Mouse (Mus musculus): Measurements from ENCODE around the gene Ptprk. TPM values are rescaled to one million over a fixed set of nuclear protein-coding genes. Genes with fewer than 3 reads are reported as not detected.

Ptprk gene
- polyA plus RNA-seq, 1 experiment from 2014 or later, result 29.7 TPM

DNA sequence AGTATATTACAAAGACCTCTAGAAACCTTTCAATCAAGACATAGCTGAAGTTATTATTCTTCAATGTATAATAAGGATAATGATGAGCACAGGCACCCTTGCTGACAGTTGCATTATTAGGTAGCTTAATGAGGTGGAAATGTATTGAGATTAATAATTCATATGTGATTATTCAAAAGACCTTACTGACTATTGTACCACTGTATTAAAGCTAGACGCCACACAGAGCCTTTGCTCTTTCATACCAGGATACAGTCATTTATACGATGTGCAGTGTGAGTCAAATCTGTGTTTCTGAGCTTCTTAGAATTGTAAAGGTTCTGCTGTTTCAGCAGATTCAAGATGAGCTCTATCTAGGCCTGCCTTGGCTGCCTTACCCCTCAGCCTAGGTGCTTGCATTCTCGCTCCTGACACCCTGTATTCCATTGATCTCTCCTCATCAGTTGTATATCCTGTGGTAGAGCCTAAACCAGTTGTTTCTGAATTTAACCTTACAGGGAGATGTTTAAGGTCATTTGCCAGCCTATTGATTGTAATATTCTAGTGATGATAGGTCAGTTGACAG lies 489.6 kb downstream of the Ptprk start:
- Histone ChIP-seq H3K4me2 (ENCODE audit: low read depth, low read length, severe bottlenecking) (no peak overlapping the region), H3K9ac (ENCODE audit: low read length) (no peak overlapping the region), H3K9me3 (ENCODE audit: control insufficient read depth, low read length) (no peaks in the 10 kb centered on the region), H3K27me3 (ENCODE audit: control insufficient read depth, insufficient read depth, low read length) (no peaks in the 10 kb centered on the region), H3K27ac (ENCODE audit: low read depth, low read length) (no peak overlapping the region), H3K4me1 (replicated peaks; ENCODE audit: control insufficient read depth, insufficient read depth, low read length) (no peaks in the 10 kb centered on the region), H3K36me3 (ENCODE audit: control insufficient read depth, insufficient read depth, low read length) (no peaks in the 10 kb centered on the region), H3K4me3 (ENCODE audit: low read depth, low read length) (no peak overlapping the region)
- 79% methylated on average over 3 of the region's 3 CpGs for WGBS
- ATAC-seq (replicated peaks; ENCODE audit: low FRiP score) (no peak), DNase-seq (ENCODE audit: low spot score) (no peak)

DNA sequence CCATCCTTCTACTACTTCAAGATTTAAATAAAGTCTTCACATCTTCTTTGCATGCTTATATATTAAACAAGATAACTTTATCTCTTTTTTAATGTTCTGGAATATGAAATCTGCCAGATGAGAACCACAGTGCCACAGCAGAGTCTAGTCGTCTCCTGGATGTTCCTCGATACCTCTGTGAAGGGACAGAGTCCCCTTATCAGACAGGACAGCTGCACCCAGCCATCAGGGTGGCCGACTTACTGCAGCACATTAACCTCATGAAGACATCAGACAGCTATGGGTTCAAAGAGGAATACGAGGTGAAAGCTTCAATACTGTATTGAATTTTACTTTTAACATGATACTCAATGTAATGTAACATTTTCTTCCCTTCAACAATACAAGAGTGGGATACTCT lies 491.8 kb downstream of the Ptprk start:
- no peak overlapping the region for H3K4me3 ChIP-seq (ENCODE audit: low read depth, low read length)
- ATAC-seq (replicated peaks; ENCODE audit: low FRiP score), result no peak

DNA sequence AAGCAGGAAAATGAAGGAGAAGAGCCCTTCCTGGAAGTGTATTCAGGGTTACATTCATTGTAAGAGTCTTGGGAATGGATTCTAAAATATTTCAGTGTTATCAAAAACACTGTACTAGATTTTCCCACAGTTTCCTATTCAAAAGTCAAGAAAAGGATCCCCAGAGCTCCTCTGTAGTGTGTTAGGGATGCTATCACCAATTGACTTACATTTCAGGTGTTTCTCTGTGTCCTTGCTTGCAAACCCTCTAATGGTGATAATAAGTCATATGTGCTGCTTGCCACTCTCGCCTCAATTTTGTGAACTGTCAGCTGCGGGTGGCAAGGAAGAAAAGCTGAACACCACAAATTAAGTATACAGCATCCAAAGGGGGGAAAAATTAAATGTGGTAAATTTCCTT lies 492.2 kb downstream of the Ptprk start:
- Histone ChIP-seq H3K9me3 (ENCODE audit: control insufficient read depth, low read length) (no peaks in the 10 kb centered on the region), H3K36me3 (ENCODE audit: control insufficient read depth, insufficient read depth, low read length) (no peaks in the 10 kb centered on the region), H3K27me3 (ENCODE audit: control insufficient read depth, insufficient read depth, low read length) (no peaks in the 10 kb centered on the region), H3K27ac (ENCODE audit: low read depth, low read length) (no peak overlapping the region), H3K4me1 (replicated peaks; ENCODE audit: control insufficient read depth, insufficient read depth, low read length) (no peaks in the 10 kb centered on the region), H3K4me3 (ENCODE audit: low read depth, low read length) (no peak overlapping the region), H3K9ac (ENCODE audit: low read length) (no peak overlapping the region), H3K4me2 (ENCODE audit: low read depth, low read length, severe bottlenecking) (no peak overlapping the region)
- DNase-seq (ENCODE audit: low spot score) (no peak), ATAC-seq (replicated peaks; ENCODE audit: low FRiP score) (no peak)
- 94% methylated on average over 2 of the region's 2 CpGs for WGBS

More for the DNA sequence above, 491.8 kb downstream of the Ptprk start:
- no peak overlapping the region for H3K4me2 ChIP-seq (ENCODE audit: low read depth, low read length, severe bottlenecking)
- no peak overlapping the region for H3K9ac ChIP-seq (ENCODE audit: low read length)
- H3K27ac ChIP-seq (ENCODE audit: low read depth, low read length), result no peak overlapping the region
- no peaks in the 10 kb centered on the region for H3K4me1 ChIP-seq (replicated peaks; ENCODE audit: control insufficient read depth, insufficient read depth, low read length)
- H3K27me3 ChIP-seq (ENCODE audit: control insufficient read depth, insufficient read depth, low read length), result no peaks in the 10 kb centered on the region
- 80% methylated on average over 4 of the region's 4 CpGs for WGBS
- H3K9me3 ChIP-seq (ENCODE audit: control insufficient read depth, low read length), result no peaks in the 10 kb centered on the region
- no peaks in the 10 kb centered on the region for H3K36me3 ChIP-seq (ENCODE audit: control insufficient read depth, insufficient read depth, low read length)
- DNase-seq (ENCODE audit: low spot score), result no peak

DNA sequence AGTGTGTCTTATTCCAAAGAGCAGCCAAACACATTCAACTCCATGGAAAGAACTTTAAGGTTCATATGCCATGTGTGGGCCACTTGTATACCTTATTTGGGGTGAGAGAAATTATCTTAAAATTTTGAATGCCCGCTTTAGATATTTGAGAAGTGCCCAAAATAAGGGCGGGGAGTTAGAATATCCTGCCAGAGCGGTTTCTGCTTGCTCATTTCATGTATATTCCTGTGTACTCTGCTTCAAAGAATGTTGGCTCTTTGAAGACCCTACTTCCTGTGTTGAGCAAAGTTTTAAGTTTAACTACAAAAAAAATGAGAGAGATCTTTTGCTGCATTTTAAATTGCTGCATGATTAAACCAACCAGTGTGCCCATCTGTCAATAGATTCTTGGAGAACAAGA lies 492.8 kb downstream of the Ptprk start:
- H3K36me3 ChIP-seq (ENCODE audit: control insufficient read depth, insufficient read depth, low read length), result no peaks in the 10 kb centered on the region
- no peaks in the 10 kb centered on the region for H3K4me1 ChIP-seq (replicated peaks; ENCODE audit: control insufficient read depth, insufficient read depth, low read length)
- H3K4me2 ChIP-seq (ENCODE audit: low read depth, low read length, severe bottlenecking), result no peak overlapping the region
- H3K27me3 ChIP-seq (ENCODE audit: control insufficient read depth, insufficient read depth, low read length), result no peaks in the 10 kb centered on the region
- ATAC-seq (replicated peaks; ENCODE audit: low FRiP score), result no peak
- no peaks in the 10 kb centered on the region for H3K9me3 ChIP-seq (ENCODE audit: control insufficient read depth, low read length)
- H3K9ac ChIP-seq (ENCODE audit: low read length), result no peak overlapping the region
- DNase-seq (ENCODE audit: low spot score), result no peak
- no peak overlapping the region for H3K27ac ChIP-seq (ENCODE audit: low read depth, low read length)
- WGBS, result 95% methylated on average over 3 of the region's 3 CpGs
- no peak overlapping the region for H3K4me3 ChIP-seq (ENCODE audit: low read depth, low read length)

DNA sequence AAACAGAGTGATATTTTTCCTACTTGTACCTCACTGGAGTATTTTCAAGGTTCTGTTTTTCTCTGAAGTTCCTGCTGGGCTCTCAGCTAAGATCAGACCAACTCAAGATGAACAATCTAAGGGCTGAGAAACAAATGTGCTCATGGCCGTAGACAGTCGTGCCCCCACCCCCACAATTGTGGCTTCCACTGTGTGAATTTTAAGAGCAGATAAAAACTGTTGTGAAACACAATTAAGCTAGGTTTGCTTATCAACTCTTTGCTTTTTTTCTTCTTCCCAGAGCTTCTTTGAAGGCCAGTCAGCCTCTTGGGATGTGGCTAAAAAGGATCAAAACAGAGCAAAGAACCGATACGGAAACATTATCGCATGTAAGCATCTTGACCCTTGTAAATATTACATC lies 493.4 kb downstream of the Ptprk start:
- no peaks in the 10 kb centered on the region for H3K4me1 ChIP-seq (replicated peaks; ENCODE audit: control insufficient read depth, insufficient read depth, low read length)
- 92% methylated on average over 5 of the region's 5 CpGs for WGBS
- H3K36me3 ChIP-seq (ENCODE audit: control insufficient read depth, insufficient read depth, low read length), result no peaks in the 10 kb centered on the region
- no peak overlapping the region for H3K27ac ChIP-seq (ENCODE audit: low read depth, low read length)
- ATAC-seq (replicated peaks; ENCODE audit: low FRiP score) (no peak), DNase-seq (ENCODE audit: low spot score) (no peak)
- no peak overlapping the region for H3K9ac ChIP-seq (ENCODE audit: low read length)
- no peaks in the 10 kb centered on the region for H3K9me3 ChIP-seq (ENCODE audit: control insufficient read depth, low read length)
- no peak overlapping the region for H3K4me2 ChIP-seq (ENCODE audit: low read depth, low read length, severe bottlenecking)
- no peak overlapping the region for H3K4me3 ChIP-seq (ENCODE audit: low read depth, low read length)
- no peaks in the 10 kb centered on the region for H3K27me3 ChIP-seq (ENCODE audit: control insufficient read depth, insufficient read depth, low read length)

DNA sequence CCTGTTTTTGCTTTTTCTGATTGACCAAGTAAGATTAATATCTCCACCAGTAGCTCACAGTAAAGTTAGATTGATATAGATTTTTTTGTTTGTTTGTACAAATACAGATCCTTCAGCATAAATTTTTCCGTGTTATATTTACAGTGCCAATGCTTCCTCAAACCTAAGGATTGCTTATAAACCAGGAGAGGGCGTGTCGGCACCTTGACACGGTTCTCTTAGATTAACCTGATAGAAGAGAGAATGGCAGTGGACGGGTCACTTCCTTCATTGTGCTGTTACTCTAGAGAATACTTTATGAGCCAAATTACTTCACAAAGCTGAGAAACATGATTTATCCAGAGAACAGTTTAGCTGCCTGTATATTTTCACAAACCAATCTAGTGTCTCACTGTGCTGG lies 505.0 kb downstream of the Ptprk start:
- no peaks in the 10 kb centered on the region for H3K4me1 ChIP-seq (replicated peaks; ENCODE audit: control insufficient read depth, insufficient read depth, low read length)
- H3K36me3 ChIP-seq (ENCODE audit: control insufficient read depth, insufficient read depth, low read length), result no peaks in the 10 kb centered on the region
- H3K4me3 ChIP-seq (ENCODE audit: low read depth, low read length), result no peak overlapping the region
- H3K27me3 ChIP-seq (ENCODE audit: control insufficient read depth, insufficient read depth, low read length), result no peaks in the 10 kb centered on the region
- ATAC-seq (replicated peaks; ENCODE audit: low FRiP score) (no peak), DNase-seq (ENCODE audit: low spot score) (no peak)
- WGBS, result 81% methylated on average over 5 of the region's 5 CpGs
- H3K27ac ChIP-seq (ENCODE audit: low read depth, low read length), result no peak overlapping the region
- no peaks in the 10 kb centered on the region for H3K9me3 ChIP-seq (ENCODE audit: control insufficient read depth, low read length)
- no peak overlapping the region for H3K9ac ChIP-seq (ENCODE audit: low read length)
- no peak overlapping the region for H3K4me2 ChIP-seq (ENCODE audit: low read depth, low read length, severe bottlenecking)

DNA sequence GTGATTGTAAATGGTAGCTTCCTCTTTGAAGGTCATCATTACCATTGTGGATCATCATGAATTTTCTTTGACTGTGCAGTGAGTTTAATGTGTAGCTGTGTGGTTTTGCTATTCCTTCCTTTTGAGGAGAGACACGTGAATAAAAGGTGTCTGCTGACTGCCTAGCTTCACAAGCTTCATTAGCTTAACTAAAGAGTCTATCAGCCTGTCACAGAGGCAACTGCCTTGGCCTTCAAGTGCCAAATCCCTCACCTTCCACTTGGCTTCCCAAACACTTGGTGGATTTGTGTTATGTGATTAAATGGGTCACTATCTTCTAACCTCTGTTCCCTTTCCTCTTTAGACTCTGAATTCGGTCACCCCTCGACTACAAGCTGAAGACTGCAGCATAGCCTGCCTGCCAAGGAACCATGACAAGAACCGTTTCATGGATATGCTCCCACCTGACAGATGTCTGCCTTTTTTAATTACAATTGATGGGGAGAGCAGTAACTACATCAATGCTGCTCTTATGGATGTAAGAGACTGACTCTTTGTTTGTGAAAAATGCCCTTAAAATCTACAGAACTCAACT lies 512.0 kb downstream of the Ptprk start:
- H3K36me3 ChIP-seq (ENCODE audit: control insufficient read depth, insufficient read depth, low read length), result no peaks in the 10 kb centered on the region
- H3K4me3 ChIP-seq (ENCODE audit: low read depth, low read length), result no peak overlapping the region
- DNase-seq (ENCODE audit: low spot score) (no peak), ATAC-seq (replicated peaks; ENCODE audit: low FRiP score) (0 out of 2 replicates have a peak, but pooled peaks have one; percentile 18)
- 53% methylated on average over 4 of the region's 4 CpGs for WGBS
- H3K27me3 ChIP-seq (ENCODE audit: control insufficient read depth, insufficient read depth, low read length), result no peaks in the 10 kb centered on the region
- no peaks in the 10 kb centered on the region for H3K9me3 ChIP-seq (ENCODE audit: control insufficient read depth, low read length)
- H3K27ac ChIP-seq (ENCODE audit: low read depth, low read length), result no peak overlapping the region
- H3K9ac ChIP-seq (ENCODE audit: low read length), result no peak overlapping the region
- H3K4me2 ChIP-seq (ENCODE audit: low read depth, low read length, severe bottlenecking), result no peak overlapping the region
- H3K4me1 ChIP-seq (replicated peaks; ENCODE audit: control insufficient read depth, insufficient read depth, low read length), result no peaks in the 10 kb centered on the region

DNA sequence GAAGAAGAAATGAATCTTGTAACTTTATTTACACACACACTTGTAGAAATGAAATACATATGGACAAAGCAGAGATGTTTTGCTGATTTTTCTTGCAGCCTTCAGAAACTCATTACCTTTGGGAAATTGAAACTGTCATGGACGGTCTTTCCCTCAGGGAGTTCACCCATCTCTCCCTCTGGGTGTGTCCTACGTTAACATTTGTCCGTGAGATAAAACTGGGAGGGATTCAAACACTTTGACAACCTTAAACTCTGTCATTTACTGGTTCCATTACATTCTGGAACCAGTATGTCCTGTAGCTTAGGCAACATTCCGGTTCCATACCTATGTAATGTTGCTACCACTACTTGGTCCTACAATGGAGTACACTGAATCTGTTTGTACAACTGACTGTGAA lies 513.8 kb downstream of the Ptprk start:
- Histone ChIP-seq H3K4me1 (replicated peaks; ENCODE audit: control insufficient read depth, insufficient read depth, low read length) (no peaks in the 10 kb centered on the region), H3K36me3 (ENCODE audit: control insufficient read depth, insufficient read depth, low read length) (no peaks in the 10 kb centered on the region), H3K27ac (ENCODE audit: low read depth, low read length) (no peak overlapping the region), H3K4me3 (ENCODE audit: low read depth, low read length) (no peak overlapping the region), H3K27me3 (ENCODE audit: control insufficient read depth, insufficient read depth, low read length) (no peaks in the 10 kb centered on the region), H3K9ac (ENCODE audit: low read length) (no peak overlapping the region), H3K9me3 (ENCODE audit: control insufficient read depth, low read length) (no peaks in the 10 kb centered on the region), H3K4me2 (ENCODE audit: low read depth, low read length, severe bottlenecking) (no peak overlapping the region)
- ATAC-seq (replicated peaks; ENCODE audit: low FRiP score) (no peak), DNase-seq (ENCODE audit: low spot score) (no peak)
- 94% methylated on average over 4 of the region's 4 CpGs for WGBS

DNA sequence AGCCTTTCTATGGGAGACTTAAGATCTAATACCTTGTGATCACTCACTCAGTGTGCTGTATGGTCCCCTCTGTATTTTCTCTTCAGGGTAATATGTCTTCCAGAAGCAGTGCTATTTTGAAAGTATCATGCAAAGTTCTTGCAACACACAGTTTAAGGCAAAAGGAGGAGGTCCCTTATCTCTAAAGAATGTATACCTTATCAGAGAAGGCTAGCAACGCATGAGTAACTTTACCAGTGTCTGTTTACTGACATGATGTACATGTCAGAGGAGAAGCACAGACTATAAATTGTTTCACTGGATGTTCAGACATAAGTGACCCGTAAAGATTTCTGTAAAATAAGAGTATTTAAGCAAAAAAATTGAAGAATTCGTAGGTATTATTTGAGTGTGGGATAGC lies 516.2 kb downstream of the Ptprk start:
- no peaks in the 10 kb centered on the region for H3K36me3 ChIP-seq (ENCODE audit: control insufficient read depth, insufficient read depth, low read length)
- WGBS, result 92% methylated on average over 3 of the region's 3 CpGs
- H3K4me1 ChIP-seq (replicated peaks; ENCODE audit: control insufficient read depth, insufficient read depth, low read length), result no peaks in the 10 kb centered on the region
- H3K4me2 ChIP-seq (ENCODE audit: low read depth, low read length, severe bottlenecking), result no peak overlapping the region
- H3K9me3 ChIP-seq (ENCODE audit: control insufficient read depth, low read length), result no peaks in the 10 kb centered on the region
- H3K27me3 ChIP-seq (ENCODE audit: control insufficient read depth, insufficient read depth, low read length), result no peaks in the 10 kb centered on the region
- H3K27ac ChIP-seq (ENCODE audit: low read depth, low read length), result no peak overlapping the region
- no peak for DNase-seq (ENCODE audit: low spot score)
- H3K9ac ChIP-seq (ENCODE audit: low read length), result no peak overlapping the region
- no peak overlapping the region for H3K4me3 ChIP-seq (ENCODE audit: low read depth, low read length)
- no peak for ATAC-seq (replicated peaks; ENCODE audit: low FRiP score)
